Mouse (Mus musculus): ENCODE results near the gene Srek1.

The Srek1 gene
- long read RNA-seq, experiment 1, partial matches to known transcripts, result 38 of 48 reads
- long read RNA-seq, experiment 1, other reads (novel, unspliced or antisense), result 10 of 48 reads
- long read RNA-seq, experiment 2, partial matches to known transcripts, result 68 of 94 reads
- long read RNA-seq, experiment 2, other reads (novel, unspliced or antisense), result 23 of 94 reads

DNA sequence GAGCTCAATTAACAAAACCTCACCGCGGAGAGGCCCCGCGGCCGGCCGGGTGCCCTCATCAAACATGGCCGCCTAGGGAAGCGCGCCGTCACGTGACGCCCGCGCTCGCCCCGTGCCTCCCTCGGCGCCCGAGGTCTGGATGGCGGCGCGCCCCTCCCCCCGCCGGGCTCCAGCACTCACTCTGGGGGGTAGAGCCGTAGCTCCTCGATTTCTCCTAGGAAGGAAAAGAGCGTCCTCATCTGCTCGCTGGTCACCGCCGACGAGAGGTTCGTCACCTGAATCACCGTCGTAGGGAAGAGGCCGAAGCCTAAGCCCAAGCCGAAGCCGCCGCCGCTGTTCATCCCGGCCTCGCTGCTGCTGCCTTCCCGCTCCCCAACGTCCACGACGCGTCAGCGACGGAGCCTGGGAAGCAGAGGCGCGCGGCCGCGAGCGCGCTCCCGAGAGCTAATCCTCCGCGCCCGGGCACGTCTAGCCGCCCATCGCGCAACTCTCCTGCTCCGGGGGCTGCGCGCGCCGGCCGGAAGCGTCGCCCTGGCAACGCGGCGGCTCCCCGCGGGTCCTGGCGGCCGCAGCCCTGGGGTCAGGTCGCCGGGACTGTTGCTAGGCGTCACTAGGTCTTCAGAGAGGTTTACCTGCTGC, at the start of gene Srek1:
Gene Srek1, minus strand, starts transcription at position 490 of the 639 bp plus-strand sequence.
- intact Hi-C loops (cut with DNase I), result no loop called here

- intact Hi-C loops (cut with DNase I), result loop anchor here (10.0 kb wide), 1 partner anchor 67 kb away; no protein-coding TSS in a partner anchor
These were observed 47.9 kb upstream of the Srek1 start for GRCm38 (mm10) chr13:103822270-103822669.

DNA sequence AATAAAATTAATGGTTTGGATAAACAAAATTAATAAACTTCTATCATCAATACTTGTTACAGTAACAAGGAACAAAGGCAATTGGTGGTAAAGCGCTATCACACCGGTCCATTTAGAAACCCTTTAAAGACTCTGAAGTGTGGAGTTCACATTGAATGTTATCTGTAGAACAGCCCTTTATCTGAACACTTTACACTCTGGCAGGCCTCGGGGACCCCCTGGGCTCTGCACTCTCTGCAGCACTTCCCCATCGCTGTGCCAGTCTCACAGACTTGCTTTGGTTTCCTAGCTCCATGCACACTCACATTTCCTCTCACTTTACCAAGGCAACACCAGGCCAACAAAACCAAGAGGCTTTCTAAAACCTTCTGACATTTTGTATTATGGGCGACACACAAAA, 45.0 kb upstream of the Srek1 start:
- intact Hi-C loops (cut with DNase I), result no loop called here

- intact Hi-C loops (cut with DNase I), result no loop called here
These were observed 43.5 kb upstream of the Srek1 start for GRCm38 (mm10) chr13:103817935-103818334.

- intact Hi-C loops (cut with DNase I), result no loop called here
These were observed 33.1 kb upstream of the Srek1 start for GRCm38 (mm10) chr13:103807464-103807863.

- intact Hi-C loops (cut with DNase I), result no loop called here
These were observed 31.9 kb upstream of the Srek1 start for GRCm38 (mm10) chr13:103806210-103806851.

DNA sequence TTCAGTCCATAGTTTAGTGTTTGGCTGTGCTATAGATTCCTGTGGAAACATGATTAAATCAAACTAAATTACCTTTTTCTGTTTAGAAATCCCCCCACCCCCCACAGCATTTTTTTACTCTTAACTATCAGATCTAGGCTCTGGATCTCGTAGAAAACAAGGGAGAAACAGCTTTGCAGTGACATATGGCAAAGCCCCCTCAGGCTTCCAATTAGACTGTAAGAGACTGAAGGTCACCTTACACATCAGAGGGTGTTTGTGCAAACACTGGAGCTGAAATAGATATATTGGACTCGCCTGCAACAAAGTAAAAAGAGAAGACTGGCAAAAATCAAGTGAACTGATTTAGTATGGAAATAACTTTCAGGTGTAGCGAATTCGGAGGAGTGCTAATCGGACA, 29.3 kb upstream of the Srek1 start:
- intact Hi-C loops (cut with DNase I), result no loop called here

GRCm38 (mm10) chr13:103801021-103801420, 26.6 kb upstream of the Srek1 start:
- intact Hi-C loops (cut with DNase I), result no loop called here

- intact Hi-C loops (cut with DNase I), result no loop called here
These were observed 20.5 kb upstream of the Srek1 start for GRCm38 (mm10) chr13:103794688-103795543.

DNA sequence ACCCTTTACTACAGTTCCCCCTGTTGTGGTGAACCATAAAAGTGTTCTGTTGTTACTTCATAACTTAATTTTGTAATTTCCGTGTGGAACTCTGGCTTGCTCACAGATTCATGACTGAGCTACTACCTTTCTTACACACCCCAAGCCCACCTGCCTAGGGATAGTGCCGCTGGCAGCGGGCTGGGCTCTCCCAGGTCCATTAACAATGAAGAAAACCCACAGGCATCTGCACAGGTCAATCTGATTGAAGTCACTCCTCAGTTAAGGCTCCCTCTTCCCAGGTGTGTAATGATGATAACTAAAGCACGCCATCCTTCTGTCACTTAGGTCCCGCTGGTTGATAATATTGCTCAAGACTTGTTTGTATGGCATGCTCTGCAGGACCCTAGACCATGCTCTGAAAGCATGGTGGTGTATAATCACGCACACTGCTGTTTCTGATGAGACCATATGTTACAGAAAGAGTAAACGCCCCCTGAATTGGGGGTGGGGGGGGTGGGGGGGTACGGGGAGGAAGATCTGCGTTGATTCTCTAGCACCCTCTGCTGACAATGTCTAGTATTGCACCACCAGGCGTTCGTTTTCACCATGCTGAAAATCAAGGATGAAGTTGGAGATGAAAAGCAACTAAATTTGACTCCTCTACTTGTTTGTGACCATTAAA, 5.6 kb upstream of the Srek1 start:
- intact Hi-C loops (cut with DNase I), result loop anchor here (5.0 kb wide), 1 partner anchor 73 kb away; no protein-coding TSS in a partner anchor

- intact Hi-C loops (cut with DNase I), result loop anchor here (5.0 kb wide), 1 partner anchor 70 kb away; no protein-coding TSS in a partner anchor
These were observed 2.7 kb upstream of the Srek1 start for GRCm38 (mm10) chr13:103777126-103777525.

DNA sequence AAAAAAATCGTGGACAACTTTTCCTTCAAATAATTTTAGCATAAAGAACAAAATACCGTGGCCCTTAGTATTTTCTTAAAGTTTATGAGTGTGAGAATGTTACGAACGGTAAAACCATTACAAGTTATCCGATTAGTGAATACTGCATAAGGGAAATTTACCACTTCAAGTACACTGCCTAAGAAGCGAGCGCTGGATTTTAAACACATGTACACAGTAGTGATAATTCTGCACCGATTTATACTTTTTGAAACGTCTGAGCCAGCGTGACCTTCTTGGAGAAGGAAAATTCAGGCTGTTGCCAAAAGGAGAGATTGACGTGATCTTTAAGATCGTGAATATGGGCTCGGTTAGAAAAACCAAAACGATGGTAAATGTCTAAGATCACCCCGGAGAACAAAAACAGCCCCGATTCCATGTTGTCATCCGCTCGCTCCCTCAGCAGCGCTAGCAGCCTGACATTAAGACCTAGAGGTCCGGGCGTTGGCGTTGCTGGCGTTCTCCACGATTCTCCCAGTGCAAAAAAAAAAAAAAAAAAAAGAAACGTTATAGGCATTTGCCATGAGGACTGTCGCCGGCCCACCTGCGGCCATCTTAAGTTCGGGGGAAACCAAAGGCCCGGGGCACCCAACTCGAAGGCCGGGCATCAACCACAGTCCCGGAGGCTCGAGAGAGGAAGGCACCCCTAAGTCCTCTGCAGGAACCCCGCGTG, 845 bp downstream of the Srek1 start:
- intact Hi-C loops (cut with DNase I), result no loop called here

GRCm38 (mm10) chr13:103772917-103773316, 1.5 kb downstream of the Srek1 start:
- intact Hi-C loops (cut with DNase I), result no loop called here

DNA sequence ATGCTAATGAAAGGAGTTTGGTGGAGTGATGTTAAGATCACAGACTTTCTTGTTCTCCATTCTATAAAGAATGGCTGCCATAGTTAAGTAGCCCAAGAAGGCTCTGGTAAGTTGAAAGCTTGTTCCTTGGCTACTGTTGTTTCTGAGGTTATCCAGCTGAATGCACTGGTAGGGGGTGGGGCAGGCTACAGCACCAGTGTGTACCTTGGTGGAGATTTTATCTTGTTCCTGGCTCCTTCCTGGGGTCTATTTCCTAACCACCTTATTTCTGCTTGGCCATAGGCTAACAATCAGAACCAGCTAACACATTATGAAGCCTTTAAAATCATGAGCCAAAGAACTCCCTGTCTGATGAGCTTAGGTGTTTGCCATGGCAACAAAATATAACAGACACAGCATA, 3.6 kb downstream of the Srek1 start:
- intact Hi-C loops (cut with DNase I), result no loop called here

DNA sequence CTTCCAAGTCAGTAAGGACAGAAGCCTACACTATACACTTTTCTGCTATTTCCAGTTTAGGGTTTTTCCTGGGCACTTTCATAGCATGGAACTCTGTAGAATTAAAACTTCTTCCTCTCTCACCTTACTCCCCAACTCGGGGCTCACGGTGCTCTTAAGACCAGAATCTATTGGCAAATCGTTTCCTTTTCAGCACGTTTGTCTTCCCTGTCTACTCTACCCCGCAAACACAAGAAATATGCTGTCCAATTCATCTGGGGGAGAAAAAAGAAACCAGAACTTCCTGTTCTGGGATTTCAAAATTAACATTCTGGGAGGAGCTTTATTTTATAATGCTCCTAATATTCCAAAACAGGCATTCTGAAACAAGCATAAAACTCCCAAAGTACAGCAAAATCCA, 6.5 kb downstream of the Srek1 start:
- intact Hi-C loops (cut with DNase I), result no loop called here

- intact Hi-C loops (cut with DNase I), result no loop called here
These were observed 10.8 kb downstream of the Srek1 start for GRCm38 (mm10) chr13:103763640-103764039.

DNA sequence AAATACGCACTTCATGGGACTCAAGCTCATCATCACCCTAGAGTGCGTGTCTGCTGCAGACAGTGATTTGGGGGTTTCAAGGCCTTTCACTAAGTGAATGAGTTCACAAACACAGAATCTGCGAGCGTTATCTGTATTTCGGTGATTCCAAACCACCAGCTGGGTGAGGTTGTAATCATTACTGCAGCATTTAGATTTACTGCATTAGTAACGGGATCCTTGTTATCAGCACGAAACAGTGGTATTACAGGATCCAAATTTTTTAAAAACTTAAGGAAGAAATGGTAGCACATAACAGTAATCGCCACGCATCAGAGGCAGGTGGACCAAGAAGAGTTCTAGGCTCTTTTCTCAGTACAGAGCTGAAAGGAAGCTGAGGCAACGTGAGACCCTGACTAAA, 12.4 kb downstream of the Srek1 start:
- intact Hi-C loops (cut with DNase I), result no loop called here

GRCm38 (mm10) chr13:103751421-103751820, 23.0 kb downstream of the Srek1 start:
- intact Hi-C loops (cut with DNase I), result loop anchor here (10.0 kb wide), 1 partner anchor 73 kb away; no protein-coding TSS in a partner anchor

- intact Hi-C loops (cut with DNase I), result no loop called here
These were observed 28.7 kb downstream of the Srek1 start for GRCm38 (mm10) chr13:103745688-103746087.

- intact Hi-C loops (cut with DNase I), result no loop called here
These were observed 29.2 kb downstream of the Srek1 start for GRCm38 (mm10) chr13:103745160-103745559.

Measured in adrenal gland (tissue).